Mouse (Mus musculus) brain, adult 10 weeks (tissue): Measurements from ENCODE around the gene Olfr854. TPM values are rescaled to one million over a fixed set of nuclear protein-coding genes. Genes with fewer than 3 reads are reported as not detected.

ENCODE experiments used
- polyA plus RNA-seq: library from polyadenylated mRNA; stranded (reverse); fragments of 350-450 nt; fragmentation: Illumina TruSeq; extraction: RNeasy Lipid Tissue Mini Kit (QIAGEN cat#74804); gene quantifications from one replicate; pipeline ENCODE4 v1.2.3, GENCODE M21; 2015; ENCODE audit warnings: low read depth, low replicate concordance

Olfr854 gene
- polyA plus RNA-seq = not detected

DNA sequence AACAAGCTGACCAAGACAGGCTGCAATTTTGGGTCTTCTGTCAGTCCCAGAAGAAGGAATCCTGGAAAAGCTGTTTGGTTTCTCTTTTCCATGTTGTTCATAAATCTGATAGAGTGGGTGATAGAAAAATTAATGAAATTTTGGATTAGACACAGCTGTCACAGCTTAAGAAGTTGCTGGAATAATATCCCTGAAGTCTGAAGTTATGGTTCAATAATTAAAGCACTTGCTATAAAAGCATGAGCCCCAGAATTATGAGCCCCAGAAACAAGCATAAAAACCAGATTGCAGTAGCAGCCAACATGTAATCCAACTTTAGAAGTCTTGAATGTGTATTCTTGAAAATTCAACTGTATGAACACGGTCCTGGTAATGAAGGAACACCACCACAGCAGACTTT lies at the start of gene Olfr854:
TSS of gene Olfr854 (minus strand) at position 101 of the 400 bp plus-strand sequence.

DNA sequence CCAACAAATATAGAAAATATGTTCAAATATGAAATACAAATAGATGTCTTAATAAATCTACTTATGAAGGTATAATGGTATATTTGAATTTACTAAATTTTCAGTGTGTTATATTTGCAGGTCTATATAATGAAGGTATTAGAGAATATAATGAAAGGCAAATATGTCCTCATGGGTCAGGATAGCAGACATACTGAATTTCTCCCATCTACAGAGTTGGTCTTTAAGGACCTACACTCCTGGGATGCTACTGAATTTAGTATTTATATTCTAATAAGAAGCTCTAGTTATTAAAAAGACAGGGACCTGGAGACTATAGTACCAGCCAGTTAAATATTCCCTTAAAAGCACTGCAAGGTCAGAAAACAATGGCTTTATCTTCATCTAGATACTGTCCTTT lies 15.1 kb upstream of the Olfr854 start, which contains the start of gene Olfr855:
TSS of gene Olfr855 (plus strand) at position 301 of the 400 bp plus-strand sequence.

DNA sequence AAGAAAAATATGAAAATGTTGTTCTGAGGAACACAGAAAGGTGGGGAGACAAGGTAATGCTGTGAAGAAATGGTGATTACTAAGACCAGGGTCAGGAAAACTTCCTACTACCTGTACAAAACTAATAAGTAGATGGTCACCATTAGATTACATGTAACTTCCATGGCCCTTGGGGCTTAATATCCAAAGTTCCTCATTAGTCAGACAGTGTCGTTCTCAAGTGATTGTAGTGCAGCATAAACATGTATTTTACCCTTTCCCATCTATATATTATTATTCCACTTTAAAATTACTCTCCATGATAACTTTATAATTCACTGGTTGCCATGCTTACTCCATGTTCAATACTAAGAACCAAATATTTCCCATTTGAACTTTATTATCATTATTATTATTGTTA lies 26.2 kb downstream of the Olfr854 start, which contains the start of gene Olfr853:
TSS of gene Olfr853 (minus strand) at position 101 of the 400 bp plus-strand sequence.

Other genes with a start within 250 kb of the Olfr854 start
- gene Olfr845, start 230.9 kb downstream of the Olfr854 start, polyA plus RNA-seq = not detected
- gene Olfr846, start 203.4 kb downstream of the Olfr854 start, polyA plus RNA-seq = not detected
- not detected for gene Olfr847, start 188.7 kb downstream of the Olfr854 start, polyA plus RNA-seq
- not detected for gene Olfr849, start 127.1 kb downstream of the Olfr854 start, polyA plus RNA-seq
- gene Olfr850, start 89.1 kb downstream of the Olfr854 start, polyA plus RNA-seq = not detected
- not detected for gene Olfr851, start 74.1 kb downstream of the Olfr854 start, polyA plus RNA-seq
- gene Olfr853, start 26.3 kb downstream of the Olfr854 start, polyA plus RNA-seq = not detected
- not detected for gene Olfr855, start 15.2 kb upstream of the Olfr854 start, polyA plus RNA-seq
- 23.6 TPM for gene Zfp317, start 54.7 kb upstream of the Olfr854 start, polyA plus RNA-seq
- not detected for gene Olfr857, start 142.1 kb upstream of the Olfr854 start, polyA plus RNA-seq
- gene Olfr58, start 212.9 kb upstream of the Olfr854 start, polyA plus RNA-seq = not detected
- not detected for gene Olfr859, start 237.5 kb upstream of the Olfr854 start, polyA plus RNA-seq